Mouse (Mus musculus) limb, embryonic 12.5 days (tissue): Measurements from ENCODE around the gene Celf2. TPM values are rescaled to one million over a fixed set of nuclear protein-coding genes. Genes with fewer than 3 reads are reported as not detected.
A peak's percentile ranks its signal among the peaks of the same experiment; 100 is the strongest.

ENCODE experiments used
- ATAC-seq: fragments of 200-750 bp; cut with Nextera tagmentation; 2 replicates; pipeline ENCODE4 v1.8.0; 2017; ENCODE audit warnings: low read depth, moderate TSS enrichment; ENCODE audit not compliant: insufficient number of reproducible peaks, insufficient read depth, low FRiP score, low TSS enrichment
- H3K27ac ChIP-seq: fragments of 300-500 bp; sonication (generic); 2 replicates; pipeline ENCODE4 v1.5.1; 2016; ENCODE audit warnings: mild to moderate bottlenecking, moderate library complexity
- H3K27me3 ChIP-seq: fragments of 300-500 bp; sonication (generic); 2 replicates; pipeline ENCODE4 v1.6.1; 2016; ENCODE audit warnings: mild to moderate bottlenecking, moderate library complexity
- H3K36me3 ChIP-seq: fragments of 300-500 bp; sonication (generic); 2 replicates; pipeline ENCODE4 v1.6.1; 2016; ENCODE audit warnings: mild to moderate bottlenecking, moderate library complexity
- H3K4me1 ChIP-seq: fragments of 300-500 bp; sonication (generic); replicated peaks from 2 replicates; pipeline ENCODE4 v1.6.1; 2016
- H3K4me2 ChIP-seq: fragments of 300-500 bp; sonication (generic); 2 replicates; pipeline ENCODE4 v1.6.1; 2016; ENCODE audit warnings: mild to moderate bottlenecking, moderate library complexity
- H3K4me3 ChIP-seq: fragments of 300-500 bp; sonication (generic); replicated peaks from 2 replicates; pipeline ENCODE4 v1.5.1; 2016; ENCODE audit warnings: mild to moderate bottlenecking
- H3K9ac ChIP-seq: fragments of 300-500 bp; sonication (generic); replicated peaks from 2 replicates; pipeline ENCODE4 v1.6.1; 2016; ENCODE audit warnings: mild to moderate bottlenecking, moderate library complexity
- H3K9me3 ChIP-seq: fragments of 300-500 bp; sonication (generic); 2 replicates; pipeline ENCODE4 v1.6.1; 2016; ENCODE audit warnings: mild to moderate bottlenecking, moderate library complexity
- WGBS: fragments of 180-500 bp; shearing (Covaris S2); methylation state at CpG from one replicate; pipeline ENCODE4 v1.1.7; 2016; 5-methylcytosine and 5-hydroxymethylcytosine counted together
- polyA plus RNA-seq: library from polyadenylated mRNA; unstranded; fragments of >200 nt; fragmentation: Nextera tagmentation; extraction: Ambion mirVana; gene quantifications from 2 replicates; pipeline ENCODE4 v1.2.1, GENCODE M21; 2016

Gene Celf2
- polyA plus RNA-seq, 1 experiment from 2014 or later: 35.6 TPM

DNA sequence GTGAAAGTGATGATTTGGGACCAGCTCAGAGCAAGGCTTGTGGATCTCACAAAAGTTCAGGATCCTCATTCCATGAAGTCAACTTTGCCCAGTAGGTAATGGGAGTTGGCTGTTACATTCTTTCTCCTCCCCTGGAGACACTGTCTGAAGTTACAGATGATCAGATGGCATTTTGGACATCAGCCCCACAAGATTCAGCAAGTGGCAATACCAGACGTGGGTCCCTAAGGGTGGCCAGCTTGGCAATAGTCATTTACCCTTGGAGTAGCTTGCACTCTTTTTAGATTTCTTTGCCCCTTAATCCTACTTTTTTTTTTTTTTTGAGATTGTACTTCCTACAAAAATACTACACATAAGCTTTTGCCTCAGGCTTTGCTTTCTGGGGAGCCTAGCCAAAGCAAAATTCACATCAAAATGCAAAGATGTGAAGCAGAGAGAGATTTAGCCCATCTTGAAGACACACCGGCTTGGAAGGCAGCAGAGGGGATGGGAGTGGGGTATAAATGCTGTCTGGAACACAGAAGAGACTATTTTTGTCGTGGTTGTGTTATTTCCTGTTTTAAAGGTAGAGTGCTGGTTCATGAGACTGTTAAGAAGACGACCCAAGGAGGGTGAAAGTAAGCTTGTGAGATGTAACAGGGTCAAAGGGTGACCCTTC lies 397.1 kb downstream of the Celf2 start:
- Histone ChIP-seq H3K9ac (no peak overlapping the region), H3K36me3 (no peaks in the 10 kb centered on the region), H3K4me2 (no peak overlapping the region), H3K4me1 (no peaks in the 10 kb centered on the region), H3K4me3 (no peak overlapping the region), H3K27me3 (no peaks in the 10 kb centered on the region), H3K9me3 (no peaks in the 10 kb centered on the region), H3K27ac (no peak overlapping the region)
- 61% methylated on average over 4 of the region's 4 CpGs for WGBS
- ATAC-seq: no peak

DNA sequence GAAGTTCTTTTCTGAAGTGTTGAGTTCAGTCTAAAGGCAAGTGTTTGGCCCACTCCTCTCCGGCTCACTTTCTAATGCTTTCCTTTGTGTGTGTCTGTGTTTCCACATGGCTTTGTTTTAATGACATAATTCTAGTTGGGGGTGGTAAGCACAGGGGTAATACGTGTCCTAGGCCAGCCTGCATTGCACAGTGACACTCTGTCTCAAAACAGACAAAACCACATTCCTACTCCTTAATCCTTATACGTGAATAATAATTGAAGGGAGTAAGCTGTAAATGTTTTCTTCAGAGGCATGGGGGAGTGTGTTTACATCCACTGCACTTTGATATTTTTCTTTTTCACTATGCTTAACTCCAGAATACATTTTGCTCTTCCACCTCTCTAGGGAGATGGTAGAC lies 415.9 kb downstream of the Celf2 start:
- ATAC-seq: no peak
- no peaks in the 10 kb centered on the region for H3K9me3 ChIP-seq
- 56% methylated on average over 3 of the region's 3 CpGs for WGBS
- H3K9ac ChIP-seq: no peak overlapping the region
- no peak overlapping the region for H3K4me3 ChIP-seq
- H3K4me2 ChIP-seq: no peak overlapping the region
- no peak overlapping the region for H3K27ac ChIP-seq
- H3K4me1 ChIP-seq: peaks cover 9% of the 10 kb centered on the region
- H3K27me3 ChIP-seq: no peaks in the 10 kb centered on the region
- no peaks in the 10 kb centered on the region for H3K36me3 ChIP-seq

DNA sequence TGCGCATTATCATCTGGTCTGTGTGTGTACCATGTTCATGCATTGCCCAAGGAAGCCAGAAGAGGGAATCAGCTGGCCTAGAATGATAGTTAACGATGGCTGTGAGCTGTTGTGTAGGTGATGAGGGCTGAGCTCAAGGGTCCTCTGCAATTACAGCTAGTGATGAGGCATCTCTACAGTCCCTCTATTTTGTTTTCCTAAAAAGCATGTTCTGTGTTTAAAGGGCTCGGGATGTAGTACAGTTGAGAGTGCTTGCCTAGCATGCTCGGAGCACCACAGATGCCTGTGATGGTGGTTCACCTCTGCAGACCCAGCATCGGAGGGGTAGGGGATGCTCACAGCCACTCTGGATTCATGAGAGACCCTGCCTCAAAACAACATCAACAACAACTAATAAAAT lies 416.7 kb downstream of the Celf2 start:
- peaks cover 9% of the 10 kb centered on the region for H3K4me1 ChIP-seq
- no peak overlapping the region for H3K9ac ChIP-seq
- H3K27me3 ChIP-seq: no peaks in the 10 kb centered on the region
- H3K36me3 ChIP-seq: no peaks in the 10 kb centered on the region
- no peak overlapping the region for H3K4me3 ChIP-seq
- no peak for ATAC-seq
- whole genome bisulfite sequencing: 95% methylated on average over 5 of the region's 5 CpGs
- no peak overlapping the region for H3K4me2 ChIP-seq
- no peaks in the 10 kb centered on the region for H3K9me3 ChIP-seq
- H3K27ac ChIP-seq: no peak overlapping the region

- Histone ChIP-seq H3K27ac (no peak overlapping the region), H3K4me2 (no peak overlapping the region), H3K9me3 (no peaks in the 10 kb centered on the region), H3K36me3 (no peaks in the 10 kb centered on the region), H3K27me3 (no peaks in the 10 kb centered on the region), H3K4me1 (peaks cover 9% of the 10 kb centered on the region), H3K4me3 (no peak overlapping the region), H3K9ac (no peak overlapping the region)
- 80% methylated on average over 1 of the region's 1 CpGs for WGBS
- no peak for ATAC-seq
Observed at GRCm38 (mm10) chr2:7090496-7090895, 418.9 kb downstream of the Celf2 start.

GRCm38 (mm10) chr2:7089069-7089834 lies 420.1 kb downstream of the Celf2 start:
- no peak overlapping the region for H3K27ac ChIP-seq
- H3K36me3 ChIP-seq: no peaks in the 10 kb centered on the region
- no peak overlapping the region for H3K4me2 ChIP-seq
- H3K4me1 ChIP-seq: peaks cover 9% of the 10 kb centered on the region
- no peak overlapping the region for H3K9ac ChIP-seq
- no peaks in the 10 kb centered on the region for H3K27me3 ChIP-seq
- WGBS: 46% methylated on average over 7 of the region's 7 CpGs
- no peak for ATAC-seq
- no peak overlapping the region for H3K4me3 ChIP-seq
- no peaks in the 10 kb centered on the region for H3K9me3 ChIP-seq

GRCm38 (mm10) chr2:7088536-7088935 lies 420.8 kb downstream of the Celf2 start:
- Histone ChIP-seq H3K9ac (no peak overlapping the region), H3K4me2 (no peak overlapping the region), H3K9me3 (no peaks in the 10 kb centered on the region), H3K36me3 (no peaks in the 10 kb centered on the region), H3K4me1 (peaks cover 9% of the 10 kb centered on the region), H3K27me3 (no peaks in the 10 kb centered on the region), H3K4me3 (no peak overlapping the region), H3K27ac (no peak overlapping the region)
- no peak for ATAC-seq
- WGBS: 41% methylated on average over 4 of the region's 4 CpGs

DNA sequence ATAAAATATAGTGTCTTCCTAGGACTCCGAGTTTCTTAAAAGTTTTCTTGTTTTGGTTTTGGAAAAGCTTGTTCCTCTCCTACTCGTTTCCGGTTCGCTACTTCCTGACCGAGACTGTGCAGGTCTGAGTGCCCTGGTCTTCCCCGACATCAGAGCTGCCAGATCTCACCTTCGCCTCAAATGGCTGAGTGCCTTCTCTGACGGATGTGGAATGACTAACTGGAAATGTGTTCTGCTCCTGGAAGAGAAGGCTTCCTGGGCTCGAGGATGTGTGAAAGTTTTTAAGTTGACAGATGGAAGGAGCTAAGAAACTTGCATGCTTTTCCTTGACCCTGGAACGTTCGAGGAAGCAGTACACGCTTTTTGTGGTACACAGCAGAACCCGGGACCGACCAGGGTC lies 421.9 kb downstream of the Celf2 start:
- Histone ChIP-seq H3K27me3 (no peaks in the 10 kb centered on the region), H3K9ac (no peak overlapping the region), H3K36me3 (no peaks in the 10 kb centered on the region), H3K9me3 (no peaks in the 10 kb centered on the region), H3K4me1 (peaks cover 9% of the 10 kb centered on the region), H3K4me2 (no peak overlapping the region), H3K4me3 (no peak overlapping the region), H3K27ac (no peak overlapping the region)
- WGBS: 78% methylated on average over 14 of the region's 14 CpGs
- no peak for ATAC-seq

DNA sequence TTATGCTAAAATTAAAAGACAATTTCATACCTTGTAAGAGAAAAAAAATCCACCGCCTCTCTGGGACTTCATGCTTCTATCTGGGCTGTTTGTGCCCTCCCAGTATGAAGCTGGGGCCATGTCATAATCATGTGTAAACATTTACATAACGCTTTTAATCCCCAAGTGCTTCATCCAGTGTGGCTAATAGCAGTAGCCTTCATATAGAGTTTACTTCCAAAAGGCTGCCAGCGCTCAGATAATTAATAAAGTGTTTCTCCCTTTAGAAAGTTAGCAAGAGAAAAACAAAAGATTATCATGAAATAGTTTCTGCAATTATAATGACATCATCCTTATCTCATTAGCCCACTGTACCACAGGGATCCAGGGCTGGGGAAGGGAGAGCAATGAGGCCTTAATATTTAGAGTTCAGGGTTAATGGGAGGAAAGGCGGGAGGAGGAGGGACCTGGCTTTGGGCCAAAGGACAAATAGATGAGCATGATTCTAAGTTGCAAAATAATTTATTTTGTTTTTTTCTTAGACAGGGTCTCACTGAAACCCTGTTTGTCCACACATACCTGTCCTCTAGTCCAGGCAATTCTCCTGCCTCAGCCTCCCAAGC lies 425.8 kb downstream of the Celf2 start:
- no peak overlapping the region for H3K4me2 ChIP-seq
- ATAC-seq: no peak
- H3K9ac ChIP-seq: no peak overlapping the region
- no peaks in the 10 kb centered on the region for H3K9me3 ChIP-seq
- no peak overlapping the region for H3K27ac ChIP-seq
- no peaks in the 10 kb centered on the region for H3K27me3 ChIP-seq
- H3K4me3 ChIP-seq: no peak overlapping the region
- H3K4me1 ChIP-seq: peaks cover 20% of the 10 kb centered on the region
- 85% methylated on average over 4 of the region's 4 CpGs for WGBS
- no peaks in the 10 kb centered on the region for H3K36me3 ChIP-seq

DNA sequence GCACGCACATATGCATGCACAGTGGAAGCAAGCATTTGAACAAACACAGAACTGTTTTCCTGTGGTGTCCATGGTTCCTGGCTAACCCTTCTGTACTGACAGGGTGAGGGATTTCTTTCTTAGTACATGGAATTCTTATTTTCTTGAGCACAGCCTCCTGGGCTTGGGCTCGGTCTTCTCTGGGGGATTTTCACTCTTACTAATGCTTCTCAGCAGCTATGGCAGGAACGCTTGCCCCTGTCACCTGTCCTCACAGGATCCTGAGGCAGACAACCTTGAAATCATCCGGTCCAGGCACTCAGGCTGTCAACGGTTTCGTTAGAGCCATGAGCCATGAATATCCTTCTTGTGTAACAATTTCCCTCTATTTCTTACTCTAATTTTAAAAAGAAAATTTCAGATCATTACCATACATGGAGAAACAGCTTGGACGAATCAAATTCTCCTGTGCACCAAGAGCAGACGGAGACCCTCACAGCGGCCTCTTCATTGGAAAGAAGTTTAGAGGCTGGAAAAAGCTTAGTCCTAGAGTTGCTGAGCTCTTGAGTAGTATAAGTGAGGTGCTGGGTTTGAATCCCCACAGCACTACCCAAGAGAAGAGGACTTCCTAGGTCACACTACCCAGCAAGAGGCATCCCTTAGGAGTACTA lies 426.9 kb downstream of the Celf2 start:
- Histone ChIP-seq H3K27ac (no peak overlapping the region), H3K4me1 (peaks cover 18% of the 10 kb centered on the region), H3K4me3 (no peak overlapping the region), H3K27me3 (no peaks in the 10 kb centered on the region), H3K9me3 (peaks cover 3% of the 10 kb centered on the region; the same call in 1 of the 2 replicates), H3K9ac (no peak overlapping the region), H3K36me3 (no peaks in the 10 kb centered on the region), H3K4me2 (no peak overlapping the region)
- ATAC-seq: no peak
- 82% methylated on average over 9 of the region's 9 CpGs for WGBS

- 13% methylated on average over 28 of the region's 28 CpGs for WGBS
- Histone ChIP-seq H3K27me3 (no peaks in the 10 kb centered on the region), H3K4me3 (peak overlapping the region; percentile 15), H3K9me3 (peaks cover 15% of the 10 kb centered on the region), H3K9ac (peak overlapping the region; percentile 40), H3K27ac (no peak overlapping the region), H3K4me2 (peak overlapping the region; percentile 48), H3K36me3 (peaks cover 3% of the 10 kb centered on the region; the same call in 1 of the 2 replicates), H3K4me1 (peaks cover 18% of the 10 kb centered on the region)
- no peak for ATAC-seq
Observed at GRCm38 (mm10) chr2:7080794-7081783, 428.3 kb downstream of the Celf2 start.
